Mouse (Mus musculus) thymus, adult 2 months (tissue): ENCODE measurements around the gene AC131692.1.

ENCODE experiments used
- CTCF ChIP-seq: fragments of 200-500 bp; IDR thresholded peaks from 2 replicates; pipeline ENCODE4 v1.5.1; 2012; ENCODE audit warnings: mild to moderate bottlenecking, control low read depth, low read length, moderate library complexity, borderline replicate concordance; ENCODE audit not compliant: control insufficient read depth, poor library complexity, insufficient read depth; ENCODE audit errors: extremely low read depth
- POLR2A ChIP-seq: fragments of 200-500 bp; IDR thresholded peaks from 2 replicates; pipeline ENCODE4 v1.6.1; 2012; ENCODE audit warnings: mild to moderate bottlenecking, low read length, control low read depth, moderate library complexity; ENCODE audit not compliant: control insufficient read depth, poor library complexity, insufficient read depth; ENCODE audit errors: extremely low read depth

GRCm38 (mm10) chr19:6121761-6122160 is 27.5 kb downstream of the AC131692.1 start:
- TF ChIP-seq CTCF (no peak), POLR2A (no peak)
